Mouse (Mus musculus) lung, postnatal 0 days (tissue): ENCODE measurements around the gene Cyp51. TPM values are rescaled to one million over a fixed set of nuclear protein-coding genes. Genes with fewer than 3 reads are reported as not detected.
"Not testable (repeated sequence)": the region's sequence is repeated elsewhere in the genome, so short reads cannot be mapped to it uniquely, and the experiment has no call there.

Experiments
- ATAC-seq: fragments of 200-750 bp; cut with Nextera tagmentation; 2 replicates; pipeline ENCODE4 v1.8.0; 2017; ENCODE audit warnings: moderate library complexity
- DNase-seq: peaks from one replicate; pipeline ENCODE4 v3.0.0-alpha.2; 2016; ENCODE audit warnings: low spot score
- H3K27ac ChIP-seq: fragments of 300-500 bp; sonication (generic); 2 replicates; pipeline ENCODE4 v1.5.1; 2014; ENCODE audit warnings: antibody characterized with exemption, mild to moderate bottlenecking, low read length, mixed read lengths
- H3K27me3 ChIP-seq: fragments of 300-500 bp; sonication (generic); replicated peaks from 2 replicates; pipeline ENCODE4 v1.6.1; 2014; ENCODE audit warnings: low read length, mixed read lengths; ENCODE audit not compliant: insufficient read depth
- H3K36me3 ChIP-seq: fragments of 300-500 bp; sonication (generic); 2 replicates; pipeline ENCODE4 v1.6.1; 2014; ENCODE audit warnings: low read length, mixed read lengths; ENCODE audit not compliant: insufficient read depth
- H3K4me1 ChIP-seq: fragments of 300-500 bp; sonication (generic); 2 replicates; pipeline ENCODE4 v1.6.1; 2014; ENCODE audit warnings: antibody characterized with exemption, low read depth, low read length, mixed read lengths; ENCODE audit not compliant: insufficient read depth
- H3K4me2 ChIP-seq: fragments of 300-500 bp; sonication (generic); replicated peaks from 2 replicates; pipeline ENCODE4 v1.6.1; 2014; ENCODE audit warnings: low read depth, mild to moderate bottlenecking, low read length, moderate library complexity, mixed read lengths
- H3K4me3 ChIP-seq: fragments of 300-500 bp; sonication (generic); 2 replicates; pipeline ENCODE4 v1.5.1; 2014; ENCODE audit warnings: low read depth, low read length
- H3K9ac ChIP-seq: fragments of 300-500 bp; sonication (generic); replicated peaks from 2 replicates; pipeline ENCODE4 v1.6.1; 2014; ENCODE audit warnings: low read depth, mild to moderate bottlenecking
- H3K9me3 ChIP-seq: fragments of 300-500 bp; sonication (generic); 2 replicates; pipeline ENCODE4 v1.6.1; 2016; ENCODE audit warnings: low read length, mixed read lengths
- CTCF ChIP-seq: IDR thresholded peaks from 2 replicates; pipeline ENCODE4 v1.5.1; 2016; ENCODE audit warnings: antibody characterized with exemption, mild to moderate bottlenecking
- EP300 ChIP-seq: IDR thresholded peaks from 2 replicates; pipeline ENCODE4 v1.6.1; 2016; ENCODE audit warnings: antibody characterized with exemption, mild to moderate bottlenecking, control low read depth
- WGBS: fragments of 180-500 bp; shearing (Covaris S2); extraction: QIAGEN DNeasy Blood & Tissue Kit; methylation state at CpG from one replicate; pipeline ENCODE4 v1.1.7; 2014; 5-methylcytosine and 5-hydroxymethylcytosine counted together
- polyA plus RNA-seq: library from polyadenylated mRNA; unstranded; fragments of >200 nt; fragmentation: Nextera tagmentation; extraction: Ambion mirVana; gene quantifications from 2 replicates; pipeline ENCODE4 v1.2.1, GENCODE M21; 2015

The Cyp51 gene
- polyA plus RNA-seq, result 34.9 and 38.5 TPM in 2 replicates

DNA sequence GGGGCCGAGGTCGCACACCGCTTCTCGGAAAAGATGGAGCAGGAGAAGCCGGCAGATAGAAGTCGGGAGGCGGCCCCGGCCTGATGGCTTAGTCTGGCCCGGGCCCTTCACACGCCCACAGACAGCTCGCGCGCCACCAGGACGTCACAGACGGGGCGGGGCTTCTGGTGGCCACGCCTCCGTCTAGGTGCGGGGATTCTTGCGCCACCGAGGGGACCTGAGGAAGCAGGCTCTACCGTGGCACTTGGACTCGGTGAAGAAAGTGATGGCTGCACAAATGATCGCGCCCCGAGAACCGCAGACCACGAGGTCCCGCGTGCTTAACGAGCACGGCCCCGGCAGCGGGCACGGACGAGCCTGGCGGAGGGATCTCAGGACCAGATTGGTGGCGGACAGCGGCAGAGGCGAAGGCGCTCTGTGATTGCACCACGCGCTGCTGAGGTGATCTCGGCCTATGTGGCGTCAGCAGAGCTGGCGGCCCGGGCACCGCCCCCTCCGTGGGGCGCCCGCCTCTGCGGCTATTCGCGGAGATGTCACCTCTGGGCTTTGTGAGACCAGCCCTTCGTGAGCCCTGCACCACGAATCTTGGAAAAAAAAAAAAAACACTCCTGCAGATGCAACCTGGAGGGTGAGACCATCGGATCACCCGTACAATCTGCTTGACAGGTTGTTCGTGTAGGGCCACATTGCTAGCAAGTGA, at the start of gene Cyp51:
Gene Cyp51 (minus strand): TSS at position 406 of the 700 bp plus-strand sequence.
- no peak; the same call in 1 of the 2 replicates for TF ChIP-seq EP300
- no peak for TF ChIP-seq CTCF
- under 1% methylated on average over 59 of the region's 59 CpGs for WGBS
- H3K27me3 ChIP-seq, result no peaks in the 10 kb centered on the region
- H3K36me3 ChIP-seq, result peaks cover 9% of the 10 kb centered on the region
- H3K4me2 ChIP-seq, result peak within 1 kb of the TSS; percentile 98
- peak within 1 kb of the TSS; percentile 72 for H3K27ac ChIP-seq
- H3K9me3 ChIP-seq, result no peaks in the 10 kb centered on the region
- H3K4me3 ChIP-seq, result peak within 1 kb of the TSS; percentile 84
- H3K9ac ChIP-seq, result peak within 1 kb of the TSS; percentile 46
- H3K4me1 ChIP-seq, result peaks cover 11% of the 10 kb centered on the region; the same call in 1 of the 2 replicates
- peak; percentile 95 for DNase-seq
- peak; percentile 98 for ATAC-seq

DNA sequence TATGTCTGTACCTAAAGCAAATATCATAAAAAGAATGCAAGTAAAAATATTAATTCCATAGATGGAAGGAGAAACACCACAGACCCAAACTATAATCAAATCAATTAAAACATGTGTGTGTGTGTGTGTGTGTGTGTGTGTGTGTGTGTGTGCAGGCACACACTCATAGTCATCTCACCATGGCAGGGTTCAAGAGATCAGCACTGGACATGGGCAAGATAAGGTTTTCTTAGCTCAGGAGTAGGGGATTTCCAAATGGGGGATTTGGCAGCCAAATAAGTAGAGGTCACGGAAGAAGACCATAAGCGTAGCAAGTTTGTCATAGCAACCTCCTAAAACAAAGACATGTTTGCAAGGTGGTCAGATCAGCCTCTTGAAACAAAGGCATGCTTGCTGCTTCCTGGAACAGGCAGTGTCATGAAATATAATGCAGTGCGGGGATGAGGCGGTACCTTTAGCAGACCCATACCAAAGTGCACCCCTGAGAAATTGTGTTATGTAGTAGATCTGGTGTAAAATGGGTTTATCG, 8.1 kb upstream of the Cyp51 start:
- TF ChIP-seq EP300 (no peak), CTCF (no peak)
- Histone ChIP-seq H3K4me2 (no peak overlapping the region), H3K27me3 (no peaks in the 10 kb centered on the region), H3K9ac (no peak overlapping the region), H3K4me1 (no peaks in the 10 kb centered on the region), H3K36me3 (no peaks in the 10 kb centered on the region), H3K27ac (no peak overlapping the region), H3K9me3 (no peaks in the 10 kb centered on the region), H3K4me3 (no peak overlapping the region)
- no peak for DNase-seq
- no peak for ATAC-seq
- 91% methylated on average over 5 of the region's 5 CpGs for WGBS

DNA sequence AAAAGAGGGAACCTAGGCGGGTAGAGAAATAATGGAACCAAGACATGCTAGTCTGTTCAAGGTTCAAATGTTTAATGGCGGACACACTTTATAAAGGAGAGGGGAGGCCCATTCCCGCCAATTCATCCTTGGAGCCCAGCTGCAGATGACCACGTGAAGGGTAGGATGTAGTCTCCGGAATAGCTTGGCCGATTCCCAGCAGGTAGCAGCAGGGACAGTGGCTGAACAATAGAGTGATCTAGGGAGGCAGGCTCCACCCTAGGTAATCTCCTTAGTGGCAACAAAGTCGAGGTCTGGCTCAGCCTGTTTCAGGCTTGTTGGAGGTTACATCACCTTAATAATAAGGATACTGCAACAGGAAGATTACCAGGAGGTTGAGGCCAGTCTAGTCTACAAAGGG, 2.5 kb upstream of the Cyp51 start:
- 68% methylated on average over 7 of the region's 7 CpGs for WGBS
- ATAC-seq, H3K27me3 ChIP-seq, H3K4me2 ChIP-seq, H3K36me3 ChIP-seq, DNase-seq, H3K4me3 ChIP-seq, H3K9me3 ChIP-seq, H3K27ac ChIP-seq, H3K9ac ChIP-seq: not testable (repeated sequence)
- peaks cover 11% of the 10 kb centered on the region; the same call in 1 of the 2 replicates for H3K4me1 ChIP-seq

DNA sequence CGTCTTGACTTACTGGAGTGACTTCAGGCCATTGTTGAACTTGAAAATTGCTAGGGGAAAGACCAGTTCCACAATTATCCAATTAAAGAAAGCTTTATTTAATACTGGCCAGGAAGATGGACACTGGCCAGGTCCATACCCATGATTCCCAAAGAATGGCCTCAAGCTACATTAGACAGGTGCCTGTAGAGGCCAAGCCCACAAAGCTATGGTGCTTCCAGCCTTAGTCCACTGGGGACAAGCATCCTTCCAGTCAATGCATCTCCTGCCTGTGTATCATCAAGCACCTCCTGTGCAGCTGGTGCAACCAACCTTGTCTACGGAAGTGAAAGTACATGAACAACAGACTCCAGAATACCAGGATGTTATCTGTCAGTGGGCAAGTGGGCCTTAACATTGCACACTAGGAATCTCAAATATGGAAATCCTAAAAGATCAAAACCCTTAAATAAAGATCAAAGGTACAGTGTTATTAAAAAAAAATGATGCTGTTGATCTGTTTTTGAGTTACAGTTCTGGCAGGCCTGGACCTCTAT, 1.2 kb upstream of the Cyp51 start:
- no peaks in the 10 kb centered on the region for H3K27me3 ChIP-seq
- DNase-seq (no peak), ATAC-seq (no peak)
- no peak overlapping the region for H3K4me3 ChIP-seq
- H3K36me3 ChIP-seq, result peaks cover 5% of the 10 kb centered on the region; the same call in 1 of the 2 replicates
- H3K4me2 ChIP-seq, result no peak overlapping the region
- no peak overlapping the region for H3K27ac ChIP-seq
- TF ChIP-seq EP300, result no peak
- TF ChIP-seq CTCF, result no peak
- no peaks in the 10 kb centered on the region for H3K9me3 ChIP-seq
- H3K9ac ChIP-seq, result no peak overlapping the region
- peaks cover 11% of the 10 kb centered on the region; the same call in 1 of the 2 replicates for H3K4me1 ChIP-seq
- 88% methylated on average over 2 of the region's 2 CpGs for WGBS

DNA sequence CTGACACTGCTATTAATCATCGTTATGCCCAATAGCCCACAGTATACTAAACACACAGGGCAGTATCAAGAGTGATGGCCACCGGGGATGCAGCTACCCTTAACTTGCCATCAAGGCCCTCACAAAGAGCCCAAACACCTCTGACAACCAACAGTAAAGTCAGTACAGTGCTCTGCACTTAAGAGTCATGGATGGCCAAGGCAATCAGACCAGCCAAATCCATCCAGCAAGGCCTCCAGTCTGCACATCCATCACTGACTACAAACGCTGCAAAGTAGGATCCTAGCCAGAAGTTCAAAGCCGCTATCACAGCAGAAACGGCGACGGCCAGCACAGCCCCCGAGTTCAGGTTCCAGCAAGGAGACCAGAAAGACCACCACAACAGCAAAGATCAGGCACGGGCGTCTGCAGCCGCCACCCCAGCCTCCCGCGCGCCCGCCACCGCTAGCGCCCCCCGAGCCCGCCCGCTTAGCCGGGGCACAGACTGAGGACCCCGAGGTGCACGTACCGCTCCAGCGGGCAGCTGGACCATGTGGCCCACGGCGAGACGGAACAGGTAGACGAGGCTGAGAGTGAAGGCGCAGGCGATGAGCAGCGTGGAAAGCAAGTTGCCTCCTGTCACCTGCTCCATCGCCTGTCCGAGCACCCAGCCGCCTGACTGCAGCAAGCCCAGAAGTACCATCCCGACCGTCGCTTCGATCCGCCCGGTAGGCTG, 763 bp downstream of the Cyp51 start:
- peak overlapping the region; percentile 46 for H3K9ac ChIP-seq
- under 1% methylated on average over 41 of the region's 41 CpGs for WGBS
- peak overlapping the region; percentile 84 for H3K4me3 ChIP-seq
- H3K9me3 ChIP-seq, result no peaks in the 10 kb centered on the region
- ATAC-seq (peak; percentile 29; the same call in 1 of the 2 replicates), DNase-seq (peak; percentile 9)
- peaks cover 12% of the 10 kb centered on the region for H3K36me3 ChIP-seq
- H3K27ac ChIP-seq, result peak overlapping the region; percentile 72
- no peaks in the 10 kb centered on the region for H3K27me3 ChIP-seq
- TF ChIP-seq EP300 (no peak), CTCF (no peak)
- peaks cover 11% of the 10 kb centered on the region; the same call in 1 of the 2 replicates for H3K4me1 ChIP-seq
- H3K4me2 ChIP-seq, result peak overlapping the region; percentile 98

DNA sequence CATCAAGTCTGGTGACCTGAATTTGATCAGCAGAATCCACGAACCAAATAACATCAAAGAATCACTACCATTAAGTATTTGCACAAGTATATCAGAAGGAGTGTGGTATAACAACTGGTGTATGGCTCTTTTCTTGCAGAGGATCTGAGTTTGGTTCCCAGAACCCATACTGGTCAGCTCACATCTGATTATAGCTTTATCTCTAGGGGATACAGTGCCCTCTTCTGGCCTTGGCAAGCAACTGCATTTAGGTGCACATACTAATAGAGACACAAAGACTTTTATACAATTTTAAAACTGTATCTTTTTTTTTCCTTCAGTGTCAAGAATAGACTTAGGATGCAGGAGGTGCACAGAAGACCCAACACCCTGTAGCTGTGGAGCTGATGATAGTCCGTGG, 2.8 kb downstream of the Cyp51 start:
- no peaks in the 10 kb centered on the region for H3K27me3 ChIP-seq
- WGBS, result 93% methylated on average over 2 of the region's 2 CpGs
- no peak for ATAC-seq
- H3K4me3 ChIP-seq, result no peak overlapping the region
- no peaks in the 10 kb centered on the region for H3K9me3 ChIP-seq
- no peak overlapping the region for H3K4me2 ChIP-seq
- no peak for DNase-seq
- no peak overlapping the region for H3K9ac ChIP-seq
- peaks cover 11% of the 10 kb centered on the region; the same call in 1 of the 2 replicates for H3K4me1 ChIP-seq
- peaks cover 12% of the 10 kb centered on the region for H3K36me3 ChIP-seq
- no peak overlapping the region for H3K27ac ChIP-seq
- TF ChIP-seq EP300 (no peak), CTCF (peak; percentile 45)
